Mouse (Mus musculus) adrenal gland, postnatal 10 days (tissue): ENCODE data around the gene Trio. TPM values are rescaled to one million over a fixed set of nuclear protein-coding genes. Genes with fewer than 3 reads are reported as not detected.

Source experiments
- DNase-seq: peaks from one replicate; pipeline ENCODE4 v3.0.0; 2021; ENCODE audit warnings: mixed read lengths
- total RNA-seq, 2 experiments: library from RNA; stranded (reverse); gene quantifications; 2 replicates each; pipeline ENCODE4 v1.2.3; 2021

Trio gene
- total RNA-seq, 2 experiments from 2014 or later = 49.8 to 81.3 TPM

DNA sequence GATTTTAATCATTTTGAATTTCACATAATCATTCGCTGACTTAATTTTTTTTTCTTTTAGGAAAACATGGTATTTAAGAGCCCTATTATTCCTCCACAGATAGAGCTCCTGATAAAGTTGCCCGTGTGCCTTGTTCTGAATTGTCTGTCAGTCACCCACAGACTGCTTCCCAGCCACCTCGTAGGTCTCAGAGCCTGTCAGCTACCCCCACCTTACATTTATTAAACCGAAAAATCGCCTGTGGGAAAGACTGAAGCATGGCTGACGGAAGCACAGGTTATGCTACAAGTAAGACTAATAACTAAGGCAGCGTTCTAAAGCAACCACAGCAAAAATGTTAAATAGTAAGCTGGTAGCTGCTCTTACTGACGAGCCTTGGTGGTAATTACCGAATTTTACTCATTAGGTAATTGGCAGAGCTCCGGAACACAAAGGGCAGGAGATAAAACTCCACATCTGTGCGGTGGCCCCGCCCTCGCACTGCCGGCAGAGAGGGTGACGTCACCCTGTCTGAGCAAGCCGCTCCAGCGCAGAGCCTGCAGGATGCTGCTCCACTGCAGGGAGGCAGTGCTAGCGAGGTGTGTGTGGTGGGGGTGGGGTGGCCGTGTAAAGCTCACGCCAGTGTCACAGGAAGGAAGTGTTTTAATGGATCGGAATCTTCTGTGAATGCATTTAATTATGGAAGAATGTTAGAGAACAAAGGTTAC, 102.2 kb downstream of the Trio start:
- peak; percentile 84 for DNase-seq

DNA sequence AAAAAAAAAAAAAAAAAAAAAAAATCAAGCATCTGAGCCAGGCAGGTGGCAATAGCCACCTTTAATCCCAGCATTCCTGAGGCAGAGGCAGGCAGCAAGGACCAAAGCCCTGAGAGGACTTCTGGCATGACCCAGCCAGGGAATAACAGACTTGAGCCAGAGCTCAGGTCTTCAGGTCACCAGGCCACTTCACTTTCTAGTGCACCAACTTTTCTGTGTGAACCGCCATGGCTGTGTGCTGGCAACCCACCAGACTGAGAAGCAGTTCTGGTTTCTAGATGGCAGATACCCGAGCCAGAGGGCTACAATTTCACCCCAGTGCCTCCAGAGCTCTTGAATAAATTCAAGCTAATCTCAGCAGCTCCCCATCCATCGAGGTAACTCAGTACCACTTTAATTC, 104.9 kb downstream of the Trio start:
- DNase-seq = no peak

GRCm38 (mm10) chr15:27919540-27919939, 106.1 kb downstream of the Trio start:
- DNase-seq = peak; percentile 58

GRCm38 (mm10) chr15:27918798-27919197, 106.8 kb downstream of the Trio start:
- DNase-seq = no peak

DNA sequence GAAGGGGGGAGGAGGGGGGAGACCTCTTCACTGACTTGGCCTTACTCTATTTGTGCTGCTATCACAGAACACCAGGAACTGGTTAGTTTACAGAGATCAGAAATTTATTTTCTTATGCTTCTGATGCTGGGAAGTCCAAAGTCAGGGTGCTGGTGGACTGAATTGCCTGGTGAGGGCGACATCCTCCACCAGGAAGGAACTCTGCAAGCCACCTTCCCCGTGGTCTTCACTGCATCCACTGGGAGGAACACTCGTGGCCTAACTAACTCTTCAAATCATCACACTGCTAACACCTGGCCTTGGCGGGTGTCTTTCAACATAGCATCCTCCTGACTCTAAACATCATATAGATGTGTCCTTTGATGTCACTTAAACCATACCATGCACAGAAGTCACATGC, 109.4 kb downstream of the Trio start:
- no peak for DNase-seq

DNA sequence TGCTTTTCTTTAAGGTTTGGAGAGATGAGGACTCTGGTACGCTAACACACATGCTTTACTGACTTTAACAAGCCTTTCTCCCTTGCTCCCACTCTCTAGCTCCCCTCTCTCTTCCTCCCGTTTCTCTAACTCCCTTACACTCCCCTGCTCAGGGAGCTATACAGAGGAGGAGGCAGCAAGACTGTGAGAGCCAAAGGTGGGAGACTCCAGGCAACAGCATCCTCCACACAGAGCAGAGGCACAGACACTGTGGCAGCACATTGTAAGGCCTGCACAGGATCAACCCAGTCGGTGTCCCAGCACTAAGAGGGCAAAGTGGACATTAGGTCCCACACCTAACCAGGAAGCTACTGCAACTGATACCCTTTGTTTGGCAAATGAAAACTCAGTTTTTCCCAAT, 112.6 kb downstream of the Trio start:
- no peak for DNase-seq

DNA sequence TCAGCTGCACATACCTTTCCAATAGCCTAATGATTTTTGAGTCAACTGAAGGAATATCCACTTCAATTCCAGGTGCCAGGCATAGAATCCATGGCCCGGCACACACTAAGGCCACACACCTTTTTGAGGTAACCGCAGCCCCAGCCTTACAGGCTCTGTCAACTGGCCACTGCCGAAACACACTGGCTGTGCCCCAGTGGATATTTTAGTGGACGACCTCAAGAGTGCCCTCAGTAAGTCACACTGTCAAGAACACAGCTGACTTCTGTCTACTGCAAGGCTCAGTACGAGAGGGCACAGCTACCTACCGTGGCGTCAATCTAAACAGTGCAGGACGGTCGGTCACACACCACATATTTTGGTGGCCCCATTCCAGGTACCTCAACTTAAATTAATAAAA, 114.5 kb downstream of the Trio start:
- no peak for DNase-seq

DNA sequence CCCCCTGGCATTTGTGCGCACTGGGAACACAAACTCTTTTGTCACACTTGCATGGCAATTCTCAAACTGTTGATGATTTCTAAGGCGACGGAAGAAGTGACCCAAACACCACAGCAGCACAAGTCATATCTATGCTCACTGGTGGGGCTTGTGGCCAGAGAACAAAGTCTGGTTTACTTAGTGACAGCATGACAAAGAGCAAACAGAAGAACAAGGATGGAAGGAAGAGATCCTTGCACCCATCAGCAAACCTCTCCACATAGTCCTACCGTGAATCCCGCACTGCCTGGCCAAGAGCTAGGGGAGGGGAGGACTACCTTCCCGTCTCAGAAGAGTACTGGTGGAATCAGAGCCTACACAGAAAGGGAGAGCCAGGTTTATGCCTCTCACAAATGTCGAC, 115.5 kb downstream of the Trio start:
- DNase-seq = no peak

GRCm38 (mm10) chr15:27907649-27908048, 118.0 kb downstream of the Trio start:
- no peak for DNase-seq

- peak; percentile 31 for DNase-seq
These were observed 119.2 kb downstream of the Trio start for GRCm38 (mm10) chr15:27906409-27906808.

DNA sequence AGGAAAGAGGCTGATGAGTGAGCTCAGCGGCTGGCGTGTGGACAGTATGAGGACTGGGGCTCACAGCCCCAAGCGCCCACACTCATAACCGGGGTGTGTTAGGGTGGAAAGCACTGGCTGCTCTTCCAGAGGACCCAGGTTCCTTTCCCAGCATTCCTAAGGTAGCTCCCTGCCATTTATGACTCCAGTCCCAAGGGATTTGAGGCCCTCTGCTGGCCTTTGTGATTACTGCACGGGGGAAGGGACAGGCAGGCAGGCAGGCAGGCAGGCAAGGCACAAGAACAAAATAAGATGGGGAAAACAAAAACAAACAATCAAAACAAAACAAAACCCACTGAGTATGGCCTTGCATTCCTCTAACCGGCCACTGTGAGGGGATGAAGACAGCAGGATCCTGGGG, 120.3 kb downstream of the Trio start:
- DNase-seq = peak; percentile 77

GRCm38 (mm10) chr15:27904346-27905005, 121.2 kb downstream of the Trio start:
- DNase-seq = no peak

DNA sequence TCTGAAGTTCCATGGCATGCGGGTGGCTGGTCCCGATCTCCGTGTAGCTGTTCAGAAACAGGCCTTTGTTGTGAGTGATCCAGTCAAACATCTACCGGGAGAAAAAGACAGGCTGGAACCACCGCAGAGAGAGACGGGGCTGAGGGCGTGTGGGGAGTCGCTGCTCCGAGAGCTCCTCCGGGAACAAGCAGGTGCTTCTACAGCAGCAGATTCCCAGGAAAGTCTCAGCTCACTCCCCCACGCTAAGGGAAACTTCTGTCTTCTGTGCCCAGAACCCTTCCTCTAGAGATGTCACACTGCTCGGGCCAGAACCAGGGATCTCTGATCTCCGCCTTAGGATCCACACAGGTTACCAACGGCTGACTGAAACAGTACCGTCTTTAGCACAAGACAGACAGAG, 124.4 kb downstream of the Trio start:
- no peak for DNase-seq

- no peak for DNase-seq
These were observed 126.7 kb downstream of the Trio start for GRCm38 (mm10) chr15:27898795-27899406.

DNA sequence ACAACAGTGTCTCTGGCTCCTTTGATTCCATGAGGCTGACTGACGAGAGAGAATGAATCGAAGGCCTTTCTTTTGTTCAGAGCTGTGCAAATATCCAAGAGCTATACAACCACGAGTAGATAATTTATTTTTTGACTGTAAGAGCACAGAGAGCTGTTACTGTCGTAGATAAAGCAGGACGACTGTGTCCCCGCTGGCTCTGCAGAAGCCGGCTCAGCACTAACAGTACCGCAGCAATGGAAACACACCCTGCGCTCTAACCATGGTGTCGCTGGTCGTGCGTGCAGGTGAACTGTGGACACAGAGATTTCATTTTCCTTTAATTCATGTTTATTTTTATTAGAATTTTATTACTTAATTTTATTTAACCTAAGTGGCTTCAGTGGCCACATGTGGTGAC, 131.5 kb downstream of the Trio start:
- no peak for DNase-seq

GRCm38 (mm10) chr15:27892029-27892428, 133.6 kb downstream of the Trio start:
- DNase-seq = no peak

DNA sequence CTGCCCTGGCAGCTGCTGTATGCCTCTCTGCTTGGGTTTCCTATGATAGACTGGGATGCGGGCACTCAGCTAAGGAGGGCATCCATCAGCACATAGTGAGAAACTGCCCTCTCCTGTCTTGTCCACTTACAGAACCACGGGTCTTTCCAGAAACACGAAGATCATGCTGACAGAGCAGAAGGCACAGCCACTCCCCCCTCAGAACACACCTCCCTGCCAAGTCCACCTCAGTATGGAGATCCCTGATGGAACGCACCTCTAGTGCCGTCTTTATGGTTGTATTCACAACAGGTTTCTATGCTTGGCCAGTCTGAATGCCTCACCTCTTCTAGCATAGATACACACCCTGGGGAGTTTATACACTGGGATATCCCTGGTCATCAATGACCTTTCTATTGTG, 135.0 kb downstream of the Trio start:
- no peak for DNase-seq

- DNase-seq = no peak
These were observed 137.5 kb downstream of the Trio start for GRCm38 (mm10) chr15:27888153-27888552.

DNA sequence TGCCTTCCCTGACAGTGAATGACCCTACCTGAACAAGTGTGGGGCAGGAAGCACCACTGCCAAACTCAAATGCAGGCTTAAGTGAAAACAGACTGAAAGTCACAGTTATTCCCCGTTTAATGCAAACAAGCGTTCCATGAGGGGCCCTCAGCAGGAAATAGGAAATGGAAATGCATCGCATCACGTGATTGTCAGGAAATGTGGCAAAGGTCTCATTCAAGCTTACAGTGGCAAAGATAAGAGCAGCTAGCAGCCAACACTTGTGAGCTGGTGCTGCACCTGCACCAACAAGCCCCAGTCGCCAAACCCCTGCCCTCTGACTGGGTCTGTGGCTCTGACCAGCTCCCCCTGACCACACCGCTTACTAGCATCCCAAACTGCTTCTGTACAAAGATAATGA, 138.7 kb downstream of the Trio start:
- DNase-seq = no peak

DNA sequence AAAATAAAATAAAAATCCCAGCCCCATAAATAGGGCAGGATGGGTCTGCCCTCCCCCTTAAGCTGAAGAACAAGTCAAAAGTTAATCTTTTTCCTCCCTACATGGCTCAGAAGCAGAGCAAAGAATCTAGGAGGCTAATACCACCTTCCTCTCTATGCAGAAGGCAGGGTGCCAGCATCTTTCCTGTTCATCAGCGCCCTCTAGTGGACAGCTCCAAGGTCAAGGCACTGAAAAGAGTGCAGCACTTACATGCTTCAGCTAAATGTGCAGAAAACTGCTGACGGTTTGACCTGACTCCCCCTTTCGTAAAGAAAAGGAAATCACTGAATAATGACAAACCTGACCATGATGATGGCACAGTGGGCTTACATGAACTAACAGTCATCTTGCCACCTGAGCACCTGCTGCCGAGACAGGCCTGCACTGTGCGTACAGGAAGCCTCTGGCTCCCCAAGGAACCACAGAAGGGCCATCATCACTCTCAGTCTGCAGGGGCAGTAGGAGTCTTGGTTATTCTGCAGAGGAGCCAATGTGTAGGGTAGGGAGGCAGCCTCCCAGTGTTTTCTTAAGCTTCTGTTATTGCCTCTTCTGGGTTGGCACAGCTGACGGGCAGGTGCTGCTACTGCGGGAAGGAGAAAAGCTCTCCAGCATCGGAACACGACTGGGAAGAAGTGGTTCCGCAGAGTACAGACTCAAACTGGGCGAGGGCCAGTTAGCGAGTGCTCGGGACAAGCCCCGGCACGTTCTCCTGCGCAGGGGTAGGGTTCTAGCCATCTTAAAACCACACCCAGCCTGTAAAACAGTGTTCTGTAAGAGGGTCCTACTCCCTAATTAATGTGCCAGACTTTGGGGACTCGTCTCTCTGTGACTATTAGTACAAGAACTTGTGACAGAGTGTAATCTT, 141.0 kb downstream of the Trio start:
- peak; percentile 90 for DNase-seq

DNA sequence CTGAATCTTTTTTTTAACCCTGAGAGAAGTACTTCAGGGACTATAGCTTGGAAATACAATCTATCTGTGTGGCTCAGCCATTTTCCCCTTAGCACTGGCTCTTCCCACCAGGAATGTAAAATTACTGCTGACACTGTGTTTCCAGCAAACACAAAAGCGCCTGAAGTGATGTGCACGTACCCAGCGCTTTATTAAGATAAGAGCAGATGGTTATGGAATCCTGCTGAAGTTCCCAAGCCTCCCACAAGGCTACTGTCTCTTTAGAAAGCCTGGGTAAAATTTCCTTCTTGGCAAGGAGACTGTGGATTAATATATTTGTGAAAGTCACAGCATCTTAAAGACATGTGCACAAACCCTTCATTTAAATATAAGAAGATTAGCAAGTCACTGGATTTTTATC, 141.8 kb downstream of the Trio start:
- DNase-seq = no peak

DNA sequence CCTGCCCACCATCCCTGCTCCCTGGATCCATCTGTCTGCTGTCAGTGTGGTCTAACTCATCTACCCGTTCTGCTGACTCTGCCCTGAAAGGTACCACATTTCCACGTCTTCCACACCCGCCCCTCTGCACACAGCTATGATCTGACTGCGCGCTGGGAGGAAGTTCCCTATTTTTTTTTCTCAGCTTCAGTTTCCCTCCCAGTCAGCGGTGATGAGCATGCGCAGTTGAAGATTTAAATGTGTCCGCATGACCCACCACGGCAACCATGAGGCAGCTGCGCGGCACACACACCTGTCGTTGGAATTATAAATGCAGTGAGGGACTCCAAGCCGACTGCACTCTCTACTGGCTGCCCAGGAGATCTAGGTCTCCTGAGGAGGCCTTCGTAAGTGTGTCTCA, 142.8 kb downstream of the Trio start:
- no peak for DNase-seq

DNA sequence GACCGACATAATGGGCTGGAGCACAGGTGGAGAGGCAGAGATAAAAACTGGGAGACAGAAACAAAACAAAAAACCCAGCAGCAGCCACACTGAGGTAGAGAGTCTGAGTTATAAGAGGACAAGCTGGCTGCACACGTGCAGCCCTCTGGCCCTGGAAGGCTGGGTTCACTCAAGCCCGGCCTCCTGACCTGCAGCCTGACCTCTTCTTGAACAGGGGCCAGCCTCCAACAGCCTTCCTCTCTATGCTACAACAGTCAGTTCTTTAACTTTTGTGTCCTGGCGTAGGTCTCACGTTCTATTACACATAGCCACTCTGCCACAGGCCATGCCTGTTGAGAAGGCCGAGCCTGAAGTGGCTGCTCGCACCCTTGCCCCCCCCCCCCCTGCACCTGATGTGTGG, 147.8 kb downstream of the Trio start:
- no peak for DNase-seq
